Mouse (Mus musculus) midbrain, postnatal 0 days (tissue): ENCODE results near the gene Ifnar2. TPM values are rescaled to one million over a fixed set of nuclear protein-coding genes. Genes with fewer than 3 reads are reported as not detected.
A peak's percentile ranks its signal among the peaks of the same experiment; 100 is the strongest.

Experiments used
- ATAC-seq: fragments of 200-750 bp; cut with Nextera tagmentation; 2 replicates; pipeline ENCODE4 v1.8.0; 2017; ENCODE audit warnings: moderate number of reproducible peaks, mild to moderate bottlenecking, moderate TSS enrichment, moderate library complexity; ENCODE audit not compliant: low FRiP score
- DNase-seq: peaks from one replicate; pipeline ENCODE4 v3.0.0-alpha.2; 2015; ENCODE audit warnings: low spot score
- H3K27ac ChIP-seq: fragments of 300-500 bp; sonication (generic); 2 replicates; pipeline ENCODE4 v1.5.1; 2014; ENCODE audit warnings: low read depth, mild to moderate bottlenecking, low read length, mixed read lengths
- H3K27me3 ChIP-seq: fragments of 300-500 bp; sonication (generic); 2 replicates; pipeline ENCODE4 v1.6.1; 2014; ENCODE audit warnings: low read length, control low read depth, mixed read lengths; ENCODE audit not compliant: insufficient read depth
- H3K36me3 ChIP-seq: fragments of 300-500 bp; sonication (generic); 2 replicates; pipeline ENCODE4 v1.6.1; 2014; ENCODE audit warnings: low read length, control low read depth, mixed read lengths; ENCODE audit not compliant: insufficient read depth
- H3K4me1 ChIP-seq: fragments of 300-500 bp; sonication (generic); 2 replicates; pipeline ENCODE4 v1.6.1; 2014; ENCODE audit warnings: mild to moderate bottlenecking, control low read depth, antibody characterized with exemption, low read length, mixed read lengths; ENCODE audit not compliant: insufficient read depth
- H3K4me2 ChIP-seq: fragments of 300-500 bp; sonication (generic); 2 replicates; pipeline ENCODE4 v1.6.1; 2014; ENCODE audit warnings: low read depth, mild to moderate bottlenecking, low read length, mixed read lengths; ENCODE audit not compliant: poor library complexity, severe bottlenecking
- H3K4me3 ChIP-seq: fragments of 300-500 bp; sonication (generic); 2 replicates; pipeline ENCODE4 v1.5.1; 2014; ENCODE audit warnings: low read depth, mild to moderate bottlenecking, low read length, moderate library complexity
- H3K9ac ChIP-seq: fragments of 300-500 bp; sonication (generic); replicated peaks from 2 replicates; pipeline ENCODE4 v1.6.1; 2014; ENCODE audit warnings: mild to moderate bottlenecking, low read length, moderate library complexity, mixed read lengths; ENCODE audit not compliant: poor library complexity, severe bottlenecking
- H3K9me3 ChIP-seq: fragments of 300-500 bp; sonication (generic); 2 replicates; pipeline ENCODE4 v1.6.1; 2016; ENCODE audit warnings: low read length, control low read depth
- CTCF ChIP-seq: IDR thresholded peaks from 2 replicates; pipeline ENCODE4 v1.5.1; 2016; ENCODE audit warnings: antibody characterized with exemption, mild to moderate bottlenecking
- WGBS: fragments of 180-500 bp; shearing (Covaris S2); extraction: QIAGEN DNeasy Blood & Tissue Kit; methylation state at CpG from one replicate; pipeline ENCODE4 v1.1.7; 2014; 5-methylcytosine and 5-hydroxymethylcytosine counted together
- polyA plus RNA-seq: library from polyadenylated mRNA; unstranded; fragments of >200 nt; fragmentation: Nextera tagmentation; extraction: Ambion mirVana; gene quantifications from 2 replicates; pipeline ENCODE4 v1.2.1, GENCODE M21; 2015
- total RNA-seq: library from RNA; depleted of rRNA; stranded (reverse); fragments of >200 nt; gene quantifications from 2 replicates; pipeline ENCODE4 v1.2.3, GENCODE M21; 2014

Ifnar2 gene
- total and polyA plus RNA-seq, 2 experiments from 2014 or later: 32.2 to 40.1 TPM

- TF ChIP-seq CTCF: no peak
- H3K4me2 ChIP-seq: no peak overlapping the region
- WGBS: 12% methylated on average over 10 of the region's 10 CpGs
- H3K27me3 ChIP-seq: no peaks in the 10 kb centered on the region
- no peaks in the 10 kb centered on the region for H3K36me3 ChIP-seq
- ATAC-seq (no peak), DNase-seq (peak; percentile 38)
- H3K9me3 ChIP-seq: no peaks in the 10 kb centered on the region
- no peak overlapping the region for H3K9ac ChIP-seq
- H3K27ac ChIP-seq: no peak overlapping the region
- H3K4me1 ChIP-seq: no peaks in the 10 kb centered on the region
- H3K4me3 ChIP-seq: no peak overlapping the region
These were observed 38.2 kb upstream of the Ifnar2 start for GRCm38 (mm10) chr16:91334190-91334893.

- Histone ChIP-seq H3K9me3 (no peaks in the 10 kb centered on the region), H3K4me3 (no peak overlapping the region), H3K36me3 (no peaks in the 10 kb centered on the region), H3K27ac (no peak overlapping the region), H3K4me2 (no peak overlapping the region), H3K27me3 (no peaks in the 10 kb centered on the region), H3K9ac (no peak overlapping the region), H3K4me1 (no peaks in the 10 kb centered on the region)
- TF ChIP-seq CTCF: no peak
- WGBS: 82% methylated on average over 4 of the region's 4 CpGs
- no peak for ATAC-seq
- no peak for DNase-seq
These were observed 35.8 kb upstream of the Ifnar2 start for GRCm38 (mm10) chr16:91336753-91337152.

- WGBS: 30% methylated on average over 5 of the region's 5 CpGs
These were observed 35.1 kb upstream of the Ifnar2 start for GRCm38 (mm10) chr16:91337480-91337879.

GRCm38 (mm10) chr16:91346491-91346890 is 26.1 kb upstream of the Ifnar2 start:
- Histone ChIP-seq H3K4me1 (no peaks in the 10 kb centered on the region), H3K4me3 (no peak overlapping the region), H3K27ac (no peak overlapping the region), H3K27me3 (no peaks in the 10 kb centered on the region; the same call in 1 of the 2 replicates), H3K36me3 (no peaks in the 10 kb centered on the region), H3K9ac (no peak overlapping the region), H3K9me3 (no peaks in the 10 kb centered on the region), H3K4me2 (no peak overlapping the region)
- no peak for TF ChIP-seq CTCF
- ATAC-seq (no peak), DNase-seq (no peak)
- WGBS: 85% methylated on average over 9 of the region's 9 CpGs

More at GRCm38 (mm10) chr16:91337480-91337879, 35.1 kb upstream of the Ifnar2 start:
- Histone ChIP-seq H3K36me3 (no peaks in the 10 kb centered on the region), H3K4me2 (no peak overlapping the region), H3K4me1 (no peaks in the 10 kb centered on the region), H3K9ac (no peak overlapping the region), H3K9me3 (no peaks in the 10 kb centered on the region), H3K4me3 (no peak overlapping the region), H3K27ac (no peak overlapping the region), H3K27me3 (no peaks in the 10 kb centered on the region)
- no peak for TF ChIP-seq CTCF
- no peak for ATAC-seq
- no peak for DNase-seq

GRCm38 (mm10) chr16:91347491-91348263 is 24.9 kb upstream of the Ifnar2 start:
- no peaks in the 10 kb centered on the region; the same call in 1 of the 2 replicates for H3K27me3 ChIP-seq
- ATAC-seq (no peak), DNase-seq (no peak)

GRCm38 (mm10) chr16:91348264-91348565 is 24.4 kb upstream of the Ifnar2 start:
- no peak for DNase-seq
- H3K4me1 ChIP-seq: no peaks in the 10 kb centered on the region
- no peak overlapping the region for H3K4me2 ChIP-seq
- no peak for ATAC-seq
- no peaks in the 10 kb centered on the region; the same call in 1 of the 2 replicates for H3K27me3 ChIP-seq
- H3K27ac ChIP-seq: no peak overlapping the region
- H3K36me3 ChIP-seq: no peaks in the 10 kb centered on the region
- H3K9ac ChIP-seq: no peak overlapping the region
- no peak overlapping the region for H3K4me3 ChIP-seq
- H3K9me3 ChIP-seq: no peaks in the 10 kb centered on the region
- WGBS: 43% methylated on average over 14 of the region's 14 CpGs
- TF ChIP-seq CTCF: no peak

More at GRCm38 (mm10) chr16:91347491-91348263, 24.9 kb upstream of the Ifnar2 start:
- H3K9me3 ChIP-seq: no peaks in the 10 kb centered on the region
- no peaks in the 10 kb centered on the region for H3K4me1 ChIP-seq
- H3K9ac ChIP-seq: no peak overlapping the region
- no peak overlapping the region for H3K4me3 ChIP-seq
- H3K27ac ChIP-seq: no peak overlapping the region
- no peak overlapping the region for H3K4me2 ChIP-seq
- no peak for TF ChIP-seq CTCF
- H3K36me3 ChIP-seq: no peaks in the 10 kb centered on the region
- WGBS: 58% methylated on average over 20 of the region's 20 CpGs
